Mouse (Mus musculus): ENCODE data around the gene Phf21a.
A peak's percentile ranks its signal among the peaks of the same experiment; 100 is the strongest.

Gene Phf21a

DNA sequence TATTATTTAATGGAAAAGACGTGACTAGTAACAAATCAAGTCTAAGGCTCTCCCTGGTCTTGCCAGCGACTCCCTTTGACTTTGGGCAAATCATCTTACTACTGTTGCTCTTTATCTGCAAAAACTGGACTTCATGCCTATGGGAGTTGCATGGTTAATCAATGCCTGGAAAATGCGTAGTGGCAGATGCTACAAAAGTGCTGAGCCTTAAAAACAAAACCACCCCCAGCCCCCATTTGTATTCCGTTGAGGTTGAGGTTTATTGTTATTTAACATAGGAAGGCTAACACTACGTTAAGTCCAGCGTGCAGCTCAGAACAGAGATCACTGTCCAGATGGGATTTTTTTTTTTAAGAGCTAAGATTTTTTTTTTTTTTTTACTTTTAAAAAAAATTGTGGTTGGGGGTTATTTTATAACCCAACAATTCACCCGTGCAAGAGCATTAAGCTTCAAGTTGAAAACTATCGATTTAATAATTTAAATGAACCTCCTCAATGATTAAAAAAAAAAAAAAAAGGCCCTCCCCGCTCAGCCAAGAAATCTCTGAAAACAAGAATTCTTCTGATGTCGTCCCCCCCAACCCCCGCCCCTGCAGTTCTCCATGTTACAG is 89.3 kb downstream of the Phf21a start:
- no peak for DNase-seq (ENCODE audit: low spot score in 2 of 2)

DNA sequence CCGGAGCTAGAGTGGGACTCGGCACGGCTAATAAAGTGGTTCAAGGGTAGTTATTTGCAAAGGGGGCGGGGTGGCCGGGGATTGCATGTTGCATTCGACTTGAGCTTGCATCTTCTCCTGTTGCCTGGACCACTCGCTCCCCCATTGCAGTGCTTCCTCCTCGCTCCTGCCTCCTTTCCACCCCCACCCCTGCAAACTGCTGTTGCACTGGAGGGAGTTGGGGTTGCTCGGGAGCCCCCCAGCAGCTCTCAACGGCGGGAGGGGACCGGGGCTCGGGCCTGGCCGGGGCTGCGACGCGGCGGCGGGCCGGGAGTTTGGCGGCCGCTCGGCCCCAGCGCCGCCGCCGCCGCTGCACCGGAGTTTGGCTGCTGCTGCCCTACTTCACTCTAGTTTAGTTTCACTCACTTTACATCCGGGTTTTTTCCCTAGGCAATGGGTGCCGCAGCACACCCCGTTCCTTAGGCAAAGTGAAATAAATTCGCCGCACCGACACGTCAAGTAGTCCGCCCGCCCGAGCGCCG is 90.1 kb downstream of the Phf21a start:
- peak; percentile 67 to 84 for DNase-seq (ENCODE audit: low spot score in 2 of 2)

DNA sequence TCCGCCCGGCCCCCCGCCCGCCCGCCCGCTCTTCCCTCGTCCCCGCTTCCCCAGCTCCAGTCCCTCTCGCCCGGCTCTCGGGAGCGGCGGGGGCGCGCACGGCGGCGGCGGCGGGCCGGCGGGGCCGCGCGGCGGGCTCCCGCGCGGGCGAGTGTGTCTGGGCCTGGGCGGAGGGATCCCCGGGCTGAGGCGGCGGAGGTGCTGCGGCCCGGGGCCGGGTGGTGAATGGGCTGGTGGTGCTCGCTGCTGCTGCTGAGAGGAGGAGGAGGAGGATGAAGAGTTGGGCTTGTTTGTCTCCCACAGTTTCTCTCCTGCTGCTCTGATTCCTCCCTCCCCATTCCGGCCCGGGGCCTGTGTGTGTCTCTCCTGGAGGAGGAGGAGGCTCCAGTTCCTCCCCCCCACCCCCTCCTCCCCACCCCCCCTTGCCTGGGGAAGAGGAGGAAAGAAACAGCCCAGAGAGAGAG is 90.7 kb downstream of the Phf21a start:
- DNase-seq (ENCODE audit: low spot score in 2 of 2), result peak; percentile 91 to 95

DNA sequence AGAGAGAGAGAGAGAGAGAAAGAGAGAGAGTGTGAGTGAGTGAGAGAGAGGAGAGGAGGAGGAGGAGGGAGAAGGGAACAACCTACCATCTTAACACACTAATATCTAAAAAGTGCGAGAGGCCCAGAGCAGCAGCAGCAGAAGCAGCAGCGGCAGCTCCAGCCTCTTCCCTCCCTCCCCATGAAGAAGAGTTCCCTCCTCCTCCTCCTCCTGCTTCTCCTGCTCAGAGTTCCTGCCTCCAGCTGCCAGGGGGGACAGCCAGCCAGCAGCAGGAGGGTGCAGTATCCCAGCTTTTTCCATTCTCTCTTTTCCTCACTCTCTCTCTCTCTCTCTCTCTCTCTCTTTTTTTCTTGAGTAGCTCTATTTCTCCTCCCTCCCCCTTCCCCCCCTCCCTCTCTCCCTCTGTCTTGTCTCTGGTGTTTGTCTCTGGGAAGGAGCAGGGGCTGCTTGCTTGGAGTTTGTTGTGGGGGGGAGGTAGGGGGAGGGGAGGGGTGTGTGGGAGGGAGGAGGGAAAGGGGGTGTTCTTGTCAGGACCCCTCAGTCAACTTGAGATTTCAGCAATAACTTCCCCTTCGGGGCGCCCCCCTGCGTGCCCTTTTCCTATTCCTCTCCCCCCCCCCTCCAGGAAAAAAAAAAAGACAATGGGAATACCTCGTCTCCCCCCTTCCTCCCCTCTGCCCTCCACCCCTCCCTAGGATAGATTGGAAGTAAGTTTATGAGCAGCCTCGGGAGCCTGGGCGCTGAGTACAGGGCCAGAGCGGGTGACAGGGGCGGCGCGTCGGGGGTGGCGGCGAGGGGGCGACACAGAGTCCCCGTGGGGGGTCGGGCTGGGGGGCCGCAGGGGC is 91.4 kb downstream of the Phf21a start:
- DNase-seq (ENCODE audit: low spot score in 2 of 2), result peak; percentile 24 to 70

- DNase-seq (ENCODE audit: low spot score in 2 of 2), result peak; percentile 28 to 71
Observed at GRCm38 (mm10) chr2:92185062-92185765, 92.3 kb downstream of the Phf21a start.

- no peak for DNase-seq (ENCODE audit: low spot score in 2 of 2)
Observed at GRCm38 (mm10) chr2:92185766-92186450, 93.0 kb downstream of the Phf21a start.

GRCm38 (mm10) chr2:92187061-92187460 is 94.1 kb downstream of the Phf21a start:
- no peak for DNase-seq (ENCODE audit: low spot score in 2 of 2)

DNA sequence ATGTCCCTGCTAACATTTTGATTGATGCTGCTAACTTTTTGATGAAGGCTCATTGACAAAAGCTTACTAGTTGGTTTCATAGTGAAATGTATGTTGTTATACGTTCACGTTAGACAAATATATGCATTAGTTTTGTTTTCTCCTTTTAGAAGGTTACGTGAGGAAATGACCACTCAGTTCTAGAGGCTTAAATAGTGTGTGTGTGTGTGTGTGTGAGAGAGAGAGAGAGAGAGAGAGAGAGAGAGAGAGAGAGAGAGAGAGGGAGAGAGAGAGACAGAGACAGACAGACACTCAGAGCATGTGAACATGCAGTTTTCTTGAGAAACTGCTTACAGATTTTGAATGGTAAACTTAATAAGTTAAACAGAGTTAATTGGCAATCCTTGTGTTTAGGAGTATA is 95.8 kb downstream of the Phf21a start:
- no peak for DNase-seq (ENCODE audit: low spot score in 2 of 2)

GRCm38 (mm10) chr2:92190960-92191359 is 98.0 kb downstream of the Phf21a start:
- DNase-seq (ENCODE audit: low spot score in 2 of 2), result no peak

GRCm38 (mm10) chr2:92191826-92192581 is 99.1 kb downstream of the Phf21a start:
- DNase-seq (ENCODE audit: low spot score in 2 of 2), result no peak

GRCm38 (mm10) chr2:92198126-92198525 is 105.2 kb downstream of the Phf21a start:
- no peak for DNase-seq (ENCODE audit: low spot score in 2 of 2)

DNA sequence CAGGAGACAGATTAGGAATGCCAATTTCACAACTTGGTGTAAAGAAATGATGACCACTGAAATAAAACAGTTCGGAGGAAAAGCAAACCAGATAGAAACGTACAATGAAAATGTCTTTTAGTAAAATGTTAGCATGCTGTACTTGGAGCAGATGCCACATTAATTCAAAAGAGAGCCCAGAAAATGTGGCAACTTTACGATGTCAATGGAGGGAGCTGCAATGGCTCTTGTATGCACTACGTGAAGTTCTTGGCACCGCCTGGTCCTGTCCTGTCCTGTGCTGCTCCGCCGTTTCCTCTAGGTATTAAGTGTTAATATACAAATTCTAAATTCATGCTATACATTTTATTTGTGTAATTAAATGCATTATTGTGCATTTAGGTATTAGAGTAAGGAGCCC is 105.8 kb downstream of the Phf21a start:
- no peak for DNase-seq (ENCODE audit: low spot score in 2 of 2)

DNA sequence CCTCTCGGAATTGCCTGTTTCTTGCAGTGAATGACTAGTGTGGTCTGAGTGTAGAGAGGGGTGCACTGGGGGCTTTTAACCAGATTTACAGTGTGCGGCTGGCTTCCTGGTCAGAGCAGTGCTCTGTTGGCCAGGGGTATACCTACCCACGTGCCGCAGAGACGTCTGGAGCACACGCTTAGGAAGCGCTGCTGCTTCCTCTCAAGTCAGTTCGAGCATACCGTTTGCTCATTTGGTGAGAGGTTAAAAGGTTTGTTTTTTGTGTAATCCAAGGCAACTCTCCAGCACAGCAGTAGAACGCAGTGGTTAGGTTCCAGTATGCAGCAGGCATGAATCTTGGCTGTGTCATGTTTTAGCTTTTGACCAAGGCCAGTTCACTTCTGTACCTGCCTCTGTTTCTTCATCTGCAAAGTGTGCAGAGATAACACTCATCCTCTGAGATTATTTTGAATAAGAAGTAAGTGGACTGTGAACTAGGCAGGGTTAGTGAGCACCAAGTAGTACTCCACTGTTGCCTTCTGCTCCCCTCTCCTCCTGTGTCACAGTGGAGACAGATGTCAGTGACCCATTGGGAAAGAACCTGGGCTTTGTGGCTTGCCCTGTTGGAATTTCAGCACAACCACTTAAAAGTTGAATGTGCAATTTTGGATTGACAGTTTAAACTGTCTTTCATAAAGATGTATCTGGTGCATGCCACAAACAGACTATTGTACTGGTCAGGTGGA is 106.8 kb downstream of the Phf21a start:
- DNase-seq (ENCODE audit: low spot score in 2 of 2), result no peak

DNA sequence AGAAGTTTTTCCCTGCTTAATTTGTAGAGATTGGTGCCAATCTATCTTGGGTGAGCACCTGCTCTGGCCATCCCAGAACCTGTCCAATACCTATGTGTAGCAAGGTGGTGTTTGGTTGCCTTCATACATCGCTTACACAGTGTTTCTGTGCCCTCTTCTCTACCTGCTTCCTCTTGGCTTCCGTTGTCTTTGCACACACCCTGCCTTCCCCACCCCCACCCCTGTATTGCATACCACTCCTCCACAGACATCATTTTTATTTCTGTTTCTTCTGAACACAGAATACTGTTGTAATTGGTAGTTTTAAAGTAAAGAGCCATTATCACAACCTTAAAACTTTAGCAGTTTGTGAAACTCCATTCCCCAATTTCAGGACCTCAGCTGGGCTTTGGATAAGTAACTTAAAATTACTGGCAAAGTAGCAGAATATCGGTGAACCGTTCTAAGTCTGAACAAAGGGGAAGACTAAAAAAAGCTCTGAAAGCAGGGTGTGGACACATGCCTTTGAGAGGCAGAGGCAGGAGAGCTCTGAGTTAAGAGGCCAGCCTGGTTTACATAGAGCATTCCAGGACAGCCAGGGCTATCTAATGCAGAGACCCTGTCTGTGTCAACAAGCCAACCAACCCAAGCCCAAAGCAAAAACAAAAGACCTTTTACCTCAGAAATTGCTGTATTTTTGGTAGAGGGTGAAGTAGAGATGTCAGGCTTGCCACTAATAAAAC is 109.6 kb downstream of the Phf21a start:
- no peak for DNase-seq (ENCODE audit: low spot score in 2 of 2)

DNA sequence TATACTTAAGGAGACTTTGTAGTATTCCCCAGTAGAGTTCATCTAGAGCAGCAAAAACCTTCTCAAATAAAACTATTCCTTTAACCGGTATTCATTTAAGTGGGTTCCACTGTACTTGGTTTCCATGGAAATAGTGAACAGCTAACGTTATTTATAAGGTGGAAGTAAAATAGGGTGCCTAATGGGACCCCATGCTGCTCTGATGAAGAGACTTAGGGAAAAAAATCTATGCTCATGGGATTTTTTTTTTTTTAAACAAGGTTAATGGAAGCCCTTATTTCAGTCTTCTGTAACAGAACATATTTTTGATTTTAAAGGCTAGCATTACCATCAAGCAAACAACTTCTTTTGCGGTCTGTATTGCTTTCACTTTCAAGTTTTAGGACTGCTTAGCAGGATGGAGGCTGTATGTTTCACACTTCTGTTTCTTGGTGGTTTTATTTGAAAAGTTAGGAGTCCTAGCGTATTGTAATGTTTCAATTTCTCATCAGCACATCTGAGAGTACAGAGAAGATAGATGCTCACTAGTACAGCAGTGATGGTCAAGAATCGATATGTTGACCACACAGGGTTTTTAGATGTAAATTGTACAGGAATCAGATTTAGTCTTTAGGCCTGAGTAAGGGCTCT is 112.2 kb downstream of the Phf21a start:
- DNase-seq (ENCODE audit: low spot score in 2 of 2), result no peak

DNA sequence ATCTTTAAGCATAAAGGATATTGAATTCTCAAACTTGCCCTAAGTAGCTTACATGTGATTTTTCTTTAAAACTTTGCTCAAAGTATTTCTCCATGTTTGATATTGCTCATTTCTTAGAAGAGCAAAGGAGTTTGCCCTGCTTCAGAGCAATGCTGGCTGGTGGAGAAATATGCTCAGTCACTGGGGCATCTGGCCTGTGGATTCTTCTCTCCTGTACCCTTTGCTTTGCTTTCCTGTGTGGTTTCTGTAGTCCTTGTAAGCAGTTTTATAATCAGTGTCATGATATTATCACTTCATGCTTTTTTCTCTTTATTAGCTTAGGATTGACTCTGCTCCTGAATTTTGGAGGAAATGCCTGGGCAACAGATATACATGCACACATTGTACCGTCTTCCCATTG is 117.5 kb downstream of the Phf21a start:
- DNase-seq (ENCODE audit: low spot score in 2 of 2), result no peak

- DNase-seq (ENCODE audit: low spot score in 2 of 2), result no peak
Observed at GRCm38 (mm10) chr2:92221431-92221830, 128.5 kb downstream of the Phf21a start.

DNA sequence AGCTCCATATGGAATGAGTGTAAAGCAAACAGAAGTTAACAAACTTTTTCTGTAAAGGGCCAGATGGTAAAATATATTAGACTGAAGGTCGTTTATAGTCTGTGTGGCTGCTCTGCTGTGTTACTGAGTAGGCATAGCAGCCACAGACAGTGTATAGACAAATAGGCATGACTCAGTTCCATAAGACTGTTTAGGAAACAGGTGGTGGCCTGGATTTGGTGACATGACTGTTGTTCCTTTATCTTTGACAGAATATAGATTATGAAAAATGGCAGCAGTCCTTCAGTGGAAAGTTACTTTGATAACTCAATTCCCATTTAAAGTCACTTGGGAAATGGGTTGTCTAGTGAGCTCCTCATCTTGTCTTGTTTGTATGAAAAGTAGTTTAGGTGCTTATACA is 132.7 kb downstream of the Phf21a start:
- no peak for DNase-seq (ENCODE audit: low spot score in 2 of 2)

GRCm38 (mm10) chr2:92229973-92230372 is 137.1 kb downstream of the Phf21a start:
- no peak for DNase-seq (ENCODE audit: low spot score in 2 of 2)
